ENCODE assay signal across 9 mouse cellular contexts in the genomic region with DNA sequence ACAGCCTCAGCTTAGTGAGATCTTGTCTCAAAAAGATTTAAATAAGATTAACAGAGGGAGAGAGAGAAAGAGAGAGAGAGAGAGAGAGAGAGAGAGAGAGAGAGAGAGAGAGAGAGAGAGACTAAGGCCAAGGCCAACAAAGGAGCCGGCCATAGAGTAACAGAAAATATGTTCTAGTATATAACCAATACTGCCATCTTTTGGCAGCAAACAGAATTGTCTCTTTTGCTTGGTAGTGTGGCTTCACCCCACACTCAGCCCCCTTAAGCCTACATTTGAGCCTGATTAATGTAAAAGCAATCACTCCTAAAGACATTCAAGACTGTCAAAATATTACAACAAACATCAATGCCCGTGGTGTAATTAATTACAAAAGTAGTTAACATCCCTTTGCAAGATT. TPM values are rescaled to one million over a fixed set of nuclear protein-coding genes. Genes with fewer than 3 reads are reported as not detected.
A peak's percentile ranks its signal among the peaks of the same experiment; 100 is the strongest.
DNase-seq lines count a peak whose midpoint lies in the region; ATAC-seq and TF ChIP-seq lines count a peak whose summit lies in the region.
"Had no signal": no experiment of that assay in that cellular context is flagged by ENCODE, and none has a peak within 500 bp of the region (broad histone marks: within the 10 kb centered on the region; RNA-seq: fewer than 3 reads in every experiment).

No protein-coding gene starts in this region.

- no peaks in the 10 kb centered on the region for H3K27me3 ChIP-seq in forebrain, postnatal 0 days (ENCODE audit: insufficient read depth, low read length)
- H3K27me3 ChIP-seq in forebrain, embryonic 16.5 days (replicated peaks; ENCODE audit: control insufficient read depth, insufficient read depth, low read length) = no peaks in the 10 kb centered on the region
- H3K27me3 ChIP-seq in liver, postnatal 0 days (ENCODE audit: insufficient read depth, low read length) = no peaks in the 10 kb centered on the region
- no peaks in the 10 kb centered on the region for H3K27me3 ChIP-seq in liver, embryonic 12.5 days (replicated peaks)

- DNase-seq in forebrain, postnatal 0 days = no peak
- no peak for DNase-seq in liver, postnatal 0 days
- peak; percentile 16 for DNase-seq in R1 (ENCODE audit: low read depth, low spot score)
- no peak for DNase-seq in adrenal gland, adult 8-10 months
- DNase-seq in thymus, postnatal 36 days = no peak

- H3K27ac ChIP-seq in forebrain, postnatal 0 days (ENCODE audit: low read depth, low read length) = no peak overlapping the region
- H3K27ac ChIP-seq in forebrain, embryonic 16.5 days (ENCODE audit: low read length) = no peak overlapping the region
- no peak overlapping the region for H3K27ac ChIP-seq in liver, postnatal 0 days (ENCODE audit: low read depth)
- no peak overlapping the region for H3K27ac ChIP-seq in liver, embryonic 12.5 days

- H3K4me3 ChIP-seq in forebrain, postnatal 0 days (ENCODE audit: low read depth, low read length) = no peak overlapping the region
- no peak overlapping the region for H3K4me3 ChIP-seq in forebrain, embryonic 16.5 days (replicated peaks; ENCODE audit: low read length)
- no peak overlapping the region for H3K4me3 ChIP-seq in liver, postnatal 0 days (ENCODE audit: low read depth, low read length)
- no peak overlapping the region for H3K4me3 ChIP-seq in liver, embryonic 12.5 days

- no peak overlapping the region for H3K4me2 ChIP-seq in forebrain, postnatal 0 days (ENCODE audit: low read depth)
- H3K4me2 ChIP-seq in forebrain, embryonic 16.5 days (ENCODE audit: low read length) = no peak overlapping the region
- H3K4me2 ChIP-seq in liver, postnatal 0 days (ENCODE audit: low read depth, low read length) = no peak overlapping the region
- H3K4me2 ChIP-seq in liver, embryonic 12.5 days = no peak overlapping the region

- WGBS in forebrain, postnatal 0 days = 44% methylated on average over 2 of the region's 2 CpGs
- WGBS in forebrain, embryonic 16.5 days = 40% methylated on average over 2 of the region's 2 CpGs
- WGBS in liver, postnatal 0 days (ENCODE audit: insufficient replicate concordance) = 33% methylated on average over 2 of the region's 2 CpGs
- 38% methylated on average over 2 of the region's 2 CpGs for WGBS in liver, embryonic 12.5 days (ENCODE audit: insufficient replicate concordance)

- no peak overlapping the region for H3K9ac ChIP-seq in forebrain, postnatal 0 days
- H3K9ac ChIP-seq in forebrain, embryonic 16.5 days (replicated peaks; ENCODE audit: low read depth, low read length) = no peak overlapping the region
- no peak overlapping the region for H3K9ac ChIP-seq in liver, postnatal 0 days (replicated peaks)
- no peak overlapping the region for H3K9ac ChIP-seq in liver, embryonic 12.5 days

- no peaks in the 10 kb centered on the region for H3K4me1 ChIP-seq in forebrain, postnatal 0 days (ENCODE audit: insufficient read depth)
- no peaks in the 10 kb centered on the region for H3K4me1 ChIP-seq in forebrain, embryonic 16.5 days (replicated peaks; ENCODE audit: control insufficient read depth, insufficient read depth, low read length)
- H3K4me1 ChIP-seq in liver, postnatal 0 days (ENCODE audit: insufficient read depth) = no peaks in the 10 kb centered on the region
- H3K4me1 ChIP-seq in liver, embryonic 12.5 days = no peaks in the 10 kb centered on the region

- TF ChIP-seq CTCF in forebrain, postnatal 0 days (IDR thresholded peaks at IDR 0.05; ENCODE audit: low read depth) = peak; percentile 24; the same call in 1 of the 2 replicates
- peak; percentile 59 for TF ChIP-seq CTCF in liver, postnatal 0 days (IDR thresholded peaks at IDR 0.05; ENCODE audit: low read depth)

- H3K36me3 ChIP-seq in forebrain, postnatal 0 days (ENCODE audit: insufficient read depth) = no peaks in the 10 kb centered on the region
- H3K36me3 ChIP-seq in forebrain, embryonic 16.5 days (ENCODE audit: control insufficient read depth, insufficient read depth) = no peaks in the 10 kb centered on the region
- H3K36me3 ChIP-seq in liver, postnatal 0 days (replicated peaks; ENCODE audit: insufficient read depth, low read length) = no peaks in the 10 kb centered on the region
- H3K36me3 ChIP-seq in liver, embryonic 12.5 days = no peaks in the 10 kb centered on the region

- ATAC-seq in forebrain, postnatal 0 days = no peak
- no peak for ATAC-seq in forebrain, embryonic 16.5 days
- no peak for ATAC-seq in liver, postnatal 0 days
- no peak for ATAC-seq in liver, embryonic 12.5 days
- ATAC-seq in megakaryocyte progenitor cell, adult 5-6 weeks (replicated peaks; ENCODE audit: poor library complexity) = peak; percentile 73

- no peak for TF ChIP-seq EP300 in liver, postnatal 0 days (IDR thresholded peaks at IDR 0.05; ENCODE audit: low read depth)

- no peaks in the 10 kb centered on the region for H3K9me3 ChIP-seq in forebrain, postnatal 0 days (ENCODE audit: low read length)
- no peaks in the 10 kb centered on the region for H3K9me3 ChIP-seq in forebrain, embryonic 16.5 days (ENCODE audit: control insufficient read depth, low read length)
- no peaks in the 10 kb centered on the region for H3K9me3 ChIP-seq in liver, postnatal 0 days (ENCODE audit: low read length)
- H3K9me3 ChIP-seq in liver, embryonic 12.5 days (replicated peaks) = no peaks in the 10 kb centered on the region

RNA-seq across cellular contexts. Expression of gene Gpr176, which starts 37.1 kb away (rescaled TPM):
- 8.8 and 11.0 TPM in 2 replicates for total RNA-seq in forebrain, postnatal 0 days (2014; rRNA removed)
- polyA plus RNA-seq in forebrain, postnatal 0 days (2015; fragmentation: Nextera tagmentation; extraction: Ambion mirVana) = 6.3 and 8.3 TPM in 2 replicates
- 5.4 and 6.2 TPM in 2 replicates for polyA plus RNA-seq in forebrain, embryonic 16.5 days (2015; fragmentation: Nextera tagmentation; extraction: Ambion mirVana)
- polyA plus RNA-seq in liver, postnatal 0 days (2015; fragmentation: Nextera tagmentation; extraction: Ambion mirVana) = 0.05 and 0.07 TPM in 2 replicates
- polyA plus RNA-seq in liver, embryonic 12.5 days (2016; fragmentation: Nextera tagmentation; extraction: Ambion mirVana) = 0.66 and 0.81 TPM in 2 replicates
- total RNA-seq in megakaryocyte progenitor cell, adult 5-6 weeks (2015) = not detected in 2 replicates
- total RNA-seq in megakaryocyte progenitor cell, adult 5-6 weeks (2017) = not detected in 2 replicates
- total RNA-seq in adrenal gland, adult 8-10 months (2022) = 1 to 10 TPM; 4.2 to 5.8 (median 5.0) TPM
- total RNA-seq: granulocyte monocyte progenitor cell, adult 5-6 weeks had no signal

RNA-seq across cellular contexts. Expression of gene Eif2ak4, which starts 52.3 kb away (rescaled TPM):
- 13.7 and 16.4 TPM in 2 replicates for total RNA-seq in forebrain, postnatal 0 days (2014; rRNA removed)
- polyA plus RNA-seq in forebrain, postnatal 0 days (2015; fragmentation: Nextera tagmentation; extraction: Ambion mirVana) = 5.1 and 6.2 TPM in 2 replicates
- polyA plus RNA-seq in forebrain, embryonic 16.5 days (2015; fragmentation: Nextera tagmentation; extraction: Ambion mirVana) = 9.3 and 9.8 TPM in 2 replicates
- 3.0 and 3.1 TPM in 2 replicates for polyA plus RNA-seq in liver, postnatal 0 days (2015; fragmentation: Nextera tagmentation; extraction: Ambion mirVana)
- 7.6 and 8.5 TPM in 2 replicates for polyA plus RNA-seq in liver, embryonic 12.5 days (2016; fragmentation: Nextera tagmentation; extraction: Ambion mirVana)
- 14.1 and 19.8 TPM in 2 replicates for total RNA-seq in megakaryocyte progenitor cell, adult 5-6 weeks (2015)
- total RNA-seq in megakaryocyte progenitor cell, adult 5-6 weeks (2017) = 16.7 and 17.9 TPM in 2 replicates
- 10 to 100 TPM; 17.1 to 32.5 (median 26.1) TPM for total RNA-seq in adrenal gland, adult 8-10 months (2022)
